Mouse (Mus musculus) liver, embryonic 14.5 days (tissue): ENCODE measurements around the gene Ndufaf2.

ENCODE experiments used
- CTCF ChIP-seq: IDR thresholded peaks from 2 replicates; pipeline ENCODE4 v1.5.1; 2016; ENCODE audit warnings: antibody characterized with exemption, low read depth, control low read depth
- EP300 ChIP-seq: IDR thresholded peaks from 2 replicates; pipeline ENCODE4 v1.6.1; 2016; ENCODE audit warnings: antibody characterized with exemption, low read depth

DNA sequence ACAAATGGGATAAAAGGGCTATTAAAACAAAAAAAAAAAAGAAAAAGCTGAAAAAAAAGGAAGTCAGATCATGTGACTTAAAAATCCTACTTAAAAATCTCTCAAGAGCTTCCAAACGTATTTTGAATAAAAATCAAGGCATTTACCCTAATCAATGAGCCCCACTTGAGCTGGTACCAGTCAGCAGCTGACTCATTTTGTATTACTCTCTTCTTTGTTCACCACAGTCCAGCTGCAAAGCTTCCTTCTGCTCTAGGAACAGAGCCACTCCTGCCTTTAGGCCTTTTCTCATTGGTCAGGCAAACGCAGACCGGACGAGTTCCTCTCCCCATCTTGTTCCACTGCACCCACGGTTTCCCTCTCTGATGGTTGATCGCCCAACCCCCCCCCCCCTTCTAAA is 22.8 kb downstream of the Ndufaf2 start:
- TF ChIP-seq CTCF (no peak), EP300 (no peak)
